Mouse (Mus musculus) myocyte (in vitro differentiated cells): ENCODE measurements around the gene Slc4a11. TPM values are rescaled to one million over a fixed set of nuclear protein-coding genes. Genes with fewer than 3 reads are reported as not detected.
A peak's percentile ranks its signal among the peaks of the same experiment; 100 is the strongest.

Source experiments
- H3K27me3 ChIP-seq: one replicate; pipeline ENCODE4 v1.6.1; 2011; ENCODE audit not compliant: control insufficient read depth, insufficient read depth, insufficient read length
- H3K36me3 ChIP-seq: one replicate; pipeline ENCODE4 v1.6.1; 2011; ENCODE audit not compliant: control insufficient read depth, insufficient read depth
- H3K4me2 ChIP-seq: one replicate; pipeline ENCODE4 v1.6.1; 2011; ENCODE audit warnings: low read depth, control low read depth
- H3K4me3 ChIP-seq: one replicate; pipeline ENCODE4 v1.5.1; 2011; ENCODE audit warnings: mild to moderate bottlenecking, control low read depth, moderate library complexity
- H3K79me2 ChIP-seq: one replicate; pipeline ENCODE4 v1.6.1; 2011; ENCODE audit not compliant: control insufficient read depth, insufficient read depth
- H3ac ChIP-seq: one replicate; pipeline ENCODE4 v1.6.1; 2011; ENCODE audit not compliant: control insufficient read depth, insufficient read length
- CEBPB ChIP-seq: IDR thresholded peaks from 2 replicates; pipeline ENCODE4 v1.6.1; 2011; ENCODE audit warnings: mild to moderate bottlenecking, moderate library complexity; ENCODE audit not compliant: poor library complexity, insufficient read depth, severe bottlenecking
- E2F4 ChIP-seq: IDR thresholded peaks from one replicate; pipeline ENCODE4 v1.6.1; 2011; ENCODE audit warnings: mild to moderate bottlenecking, control low read depth, moderate library complexity; ENCODE audit not compliant: insufficient read depth
- MAX ChIP-seq: IDR thresholded peaks from one replicate; pipeline ENCODE4 v1.6.1; 2011; ENCODE audit warnings: low read depth, mild to moderate bottlenecking, control low read depth
- MYOD1 ChIP-seq, 3 experiments: IDR thresholded peaks; one replicate each; pipeline ENCODE4 v1.6.1; 2011; ENCODE audit warnings: control low read depth in 2 of 3, low read depth in 2 of 3, mild to moderate bottlenecking in 2 of 3, moderate library complexity in 1 of 3; ENCODE audit not compliant: insufficient read length in 2 of 3, control insufficient read depth in 1 of 3
- MYOG ChIP-seq, 3 experiments: IDR thresholded peaks; one replicate each; pipeline ENCODE4 v1.6.1; 2011; ENCODE audit warnings: control low read depth in 2 of 3, low read depth in 2 of 3, mild to moderate bottlenecking in 2 of 3; ENCODE audit not compliant: insufficient read length in 2 of 3, control insufficient read depth in 1 of 3, insufficient read depth in 1 of 3
- POLR2A ChIP-seq: IDR thresholded peaks from one replicate; pipeline ENCODE4 v1.6.1; 2011; ENCODE audit warnings: low read depth, mild to moderate bottlenecking, control low read depth, moderate library complexity; ENCODE audit not compliant: insufficient read length
- POLR2AphosphoS2 ChIP-seq: IDR thresholded peaks from one replicate; pipeline ENCODE4 v1.6.1; 2011; ENCODE audit warnings: low read depth, control low read depth; ENCODE audit not compliant: insufficient read length
- REST ChIP-seq: IDR thresholded peaks from one replicate; pipeline ENCODE4 v1.6.1; 2011; ENCODE audit warnings: mild to moderate bottlenecking, control low read depth, moderate library complexity; ENCODE audit not compliant: insufficient read depth, insufficient read length
- SRF ChIP-seq: IDR thresholded peaks from one replicate; pipeline ENCODE4 v1.6.1; 2011; ENCODE audit warnings: low read depth; ENCODE audit not compliant: control insufficient read depth, insufficient read length
- TCF12 ChIP-seq: IDR thresholded peaks from one replicate; pipeline ENCODE4 v1.6.1; 2011; ENCODE audit warnings: mild to moderate bottlenecking, control low read depth; ENCODE audit not compliant: poor library complexity, insufficient read depth, severe bottlenecking
- TCF3 ChIP-seq: IDR thresholded peaks from one replicate; pipeline ENCODE4 v1.6.1; 2011; ENCODE audit warnings: low read depth, control low read depth; ENCODE audit not compliant: insufficient read length
- USF1 ChIP-seq: IDR thresholded peaks from one replicate; pipeline ENCODE4 v1.6.1; 2011; ENCODE audit warnings: low read depth, mild to moderate bottlenecking, control low read depth, moderate library complexity
- polyA plus RNA-seq: library from polyadenylated mRNA; unstranded; fragments of >200 nt; fragmentation: generic; extraction: Trizol; gene quantifications from one replicate; pipeline ENCODE4 v1.2.1, GENCODE M21; 2012; ENCODE audit warnings: missing spikeins

Gene Slc4a11
- polyA plus RNA-seq, 1 experiment, result 1.4 TPM

- Histone ChIP-seq H3K4me3 (no peak overlapping the region), H3K79me2 (no peaks in the 10 kb centered on the region), H3K27me3 (no peaks in the 10 kb centered on the region), H3ac (no peak overlapping the region), H3K36me3 (peaks cover 66% of the 10 kb centered on the region), H3K4me2 (no peak overlapping the region)
- TF ChIP-seq MAX, result no peak
- TF ChIP-seq MYOG (IDR thresholded peaks at IDR 0.05; ENCODE audit: control insufficient read depth in 1 of 3, insufficient read depth in 1 of 3, insufficient read length in 2 of 3, low read depth in 2 of 3), result no peak
- no peak for TF ChIP-seq E2F4
- no peak for TF ChIP-seq MYOD1 (IDR thresholded peaks at IDR 0.05; ENCODE audit: control insufficient read depth in 1 of 3, insufficient read length in 2 of 3, low read depth in 2 of 3)
- no peak for TF ChIP-seq TCF3
- TF ChIP-seq POLR2AphosphoS2, result no peak
- no peak for TF ChIP-seq TCF12
- no peak for TF ChIP-seq CEBPB
- TF ChIP-seq REST, result no peak
- TF ChIP-seq POLR2A, result no peak
- TF ChIP-seq USF1, result no peak
- TF ChIP-seq SRF, result no peak
Observed at GRCm38 (mm10) chr2:130677211-130677610, 20.1 kb downstream of the Slc4a11 start.

- H3K36me3 ChIP-seq, result peaks cover 14% of the 10 kb centered on the region
Observed at GRCm38 (mm10) chr2:130667559-130667958, 29.8 kb downstream of the Slc4a11 start, which contains the start of gene Itpa. TSS of gene Itpa (plus strand) at chr2:130667610.

GRCm38 (mm10) chr2:130664102-130664701, 33.1 kb downstream of the Slc4a11 start, which contains the start of gene Ddrgk1:
TSS of gene Ddrgk1 (minus strand) at chr2:130664659.
- Histone ChIP-seq H3K4me3 (peak within 1 kb of the TSS; percentile 34), H3K27me3 (no peaks in the 10 kb centered on the region), H3K79me2 (peaks cover 29% of the 10 kb centered on the region), H3K4me2 (peak within 1 kb of the TSS; percentile 96), H3ac (peak within 1 kb of the TSS; percentile 7), H3K36me3 (peaks cover 23% of the 10 kb centered on the region)
- TF ChIP-seq E2F4, result no peak
- no peak for TF ChIP-seq CEBPB
- no peak for TF ChIP-seq TCF3
- peak in 1 of 3 experiments; percentile 44 for TF ChIP-seq MYOD1 (IDR thresholded peaks at IDR 0.05; ENCODE audit: control insufficient read depth in 1 of 3, insufficient read length in 2 of 3, low read depth in 2 of 3)
- no peak for TF ChIP-seq MAX
- no peak for TF ChIP-seq SRF
- no peak for TF ChIP-seq TCF12
- peak; percentile 98 for TF ChIP-seq POLR2AphosphoS2
- TF ChIP-seq MYOG (IDR thresholded peaks at IDR 0.05; ENCODE audit: control insufficient read depth in 1 of 3, insufficient read depth in 1 of 3, insufficient read length in 2 of 3, low read depth in 2 of 3), result no peak
- no peak for TF ChIP-seq REST
- peak; percentile 97 for TF ChIP-seq POLR2A
- TF ChIP-seq USF1, result no peak

More at GRCm38 (mm10) chr2:130667559-130667958, 29.8 kb downstream of the Slc4a11 start, which contains the start of gene Itpa:
- H3K4me3 ChIP-seq, result peak within 1 kb of the TSS; percentile 81
- TF ChIP-seq MYOD1 (IDR thresholded peaks at IDR 0.05; ENCODE audit: control insufficient read depth in 1 of 3, insufficient read length in 2 of 3, low read depth in 2 of 3) (no peak), REST (no peak), E2F4 (no peak), POLR2A (peak; percentile 81), POLR2AphosphoS2 (peak; percentile 82), TCF12 (no peak), MYOG (IDR thresholded peaks at IDR 0.05; ENCODE audit: control insufficient read depth in 1 of 3, insufficient read depth in 1 of 3, insufficient read length in 2 of 3, low read depth in 2 of 3) (no peak), USF1 (no peak), CEBPB (no peak), TCF3 (no peak), MAX (no peak)
- H3ac ChIP-seq, result peak within 1 kb of the TSS; percentile 4
- peak within 1 kb of the TSS; percentile 88 for H3K4me2 ChIP-seq
- H3K79me2 ChIP-seq, result peaks cover 39% of the 10 kb centered on the region
- H3K27me3 ChIP-seq, result no peaks in the 10 kb centered on the region

- H3K27me3 ChIP-seq, result no peaks in the 10 kb centered on the region
- H3ac ChIP-seq, result no peak overlapping the region
- peaks cover 23% of the 10 kb centered on the region for H3K36me3 ChIP-seq
- H3K4me3 ChIP-seq, result peak overlapping the region; percentile 34
- peak overlapping the region; percentile 96 for H3K4me2 ChIP-seq
- peaks cover 21% of the 10 kb centered on the region for H3K79me2 ChIP-seq
- TF ChIP-seq CEBPB (no peak), MYOD1 (IDR thresholded peaks at IDR 0.05; ENCODE audit: control insufficient read depth in 1 of 3, insufficient read length in 2 of 3, low read depth in 2 of 3) (no peak), SRF (no peak)
Observed at GRCm38 (mm10) chr2:130663342-130663741, 34.0 kb downstream of the Slc4a11 start.

- Histone ChIP-seq H3K4me3 (no peak overlapping the region), H3ac (no peak overlapping the region), H3K4me2 (no peak overlapping the region), H3K79me2 (peaks cover 10% of the 10 kb centered on the region), H3K27me3 (no peaks in the 10 kb centered on the region), H3K36me3 (peaks cover 51% of the 10 kb centered on the region)
- TF ChIP-seq USF1, result no peak
- no peak for TF ChIP-seq MYOG (IDR thresholded peaks at IDR 0.05; ENCODE audit: control insufficient read depth in 1 of 3, insufficient read depth in 1 of 3, insufficient read length in 2 of 3, low read depth in 2 of 3)
- no peak for TF ChIP-seq MYOD1 (IDR thresholded peaks at IDR 0.05; ENCODE audit: control insufficient read depth in 1 of 3, insufficient read length in 2 of 3, low read depth in 2 of 3)
- TF ChIP-seq POLR2AphosphoS2, result no peak
- no peak for TF ChIP-seq REST
- no peak for TF ChIP-seq MAX
Observed at GRCm38 (mm10) chr2:130658530-130658929, 38.8 kb downstream of the Slc4a11 start.
